In genomic region chrX:133787112-133787511, GRCm38 (mm10) we compare ENCODE assay signal across 12 mouse cellular contexts.
DNase-seq lines count a peak whose midpoint lies in the region; ATAC-seq and TF ChIP-seq lines count a peak whose summit lies in the region.
"Had no signal": no experiment of that assay in that cellular context is flagged by ENCODE, and none has a peak within 500 bp of the region (broad histone marks: within the 10 kb centered on the region; RNA-seq: fewer than 3 reads in every experiment).

No protein-coding gene starts in this region.

- TF ChIP-seq POLR2A in kidney, adult 2 months (IDR thresholded peaks at IDR 0.05; ENCODE audit: low read depth, low read length): no peak

- H3K9ac ChIP-seq in stomach, postnatal 0 days (ENCODE audit: low read length): no peak overlapping the region
- H3K9ac ChIP-seq: embryonic facial prominence, embryonic 12.5 days had no signal

- H3K4me3 ChIP-seq in kidney, adult 2 months (ENCODE audit: insufficient read depth, low read depth, low read length): no peak overlapping the region
- no peak overlapping the region for H3K4me3 ChIP-seq in stomach, postnatal 0 days (ENCODE audit: low read depth, low read length)
- H3K4me3 ChIP-seq: embryonic facial prominence, embryonic 12.5 days; heart, embryonic 10.5 days had no signal

- WGBS in kidney, adult 2 months: 18% methylated on average over 1 of the region's 1 CpGs
- 10% methylated on average over 1 of the region's 1 CpGs for WGBS in stomach, postnatal 0 days

- H3K27ac ChIP-seq in kidney, adult 2 months (ENCODE audit: insufficient read depth, low read depth, low read length): no peak overlapping the region
- H3K27ac ChIP-seq in stomach, postnatal 0 days (replicated peaks): no peak overlapping the region
- H3K27ac ChIP-seq: embryonic facial prominence, embryonic 12.5 days; heart, embryonic 10.5 days had no signal

- TF ChIP-seq EP300 in stomach, postnatal 0 days (optimal IDR thresholded peaks at IDR 0.05): no peak

- ATAC-seq in stomach, postnatal 0 days (ENCODE audit: low FRiP score, low TSS enrichment): no peak

- H3K27me3 ChIP-seq in kidney, adult 2 months (replicated peaks; ENCODE audit: control insufficient read depth, insufficient read depth, low read length): no peaks in the 10 kb centered on the region
- no peaks in the 10 kb centered on the region for H3K27me3 ChIP-seq in stomach, postnatal 0 days (ENCODE audit: control insufficient read depth, insufficient read depth, low read length)
- H3K27me3 ChIP-seq: embryonic facial prominence, embryonic 12.5 days had no signal

- no peaks in the 10 kb centered on the region for H3K9me3 ChIP-seq in stomach, postnatal 0 days (ENCODE audit: control insufficient read depth, low read length)
- H3K9me3 ChIP-seq: embryonic facial prominence, embryonic 12.5 days; G1E; heart, embryonic 10.5 days had no signal

- peak; percentile 1 for DNase-seq in kidney, adult 2 months
- DNase-seq in kidney, postnatal 4 days: no peak
- DNase-seq in lung, postnatal 25 days (ENCODE audit: low spot score): peak; percentile 0
- no peak for DNase-seq in lung, postnatal 4 days
- peak; percentile 18 for DNase-seq in adipocyte (ENCODE audit: low spot score)
- no peak for DNase-seq in stomach, postnatal 0 days (ENCODE audit: low spot score)
- no peak for DNase-seq in thymus, postnatal 36 days
- DNase-seq: adrenal gland, adult 2 months; kidney, postnatal 25 days had no signal

- H3K36me3 ChIP-seq in kidney, adult 2 months (ENCODE audit: control insufficient read depth, insufficient read depth, low read length): no peaks in the 10 kb centered on the region
- H3K36me3 ChIP-seq in stomach, postnatal 0 days (ENCODE audit: control insufficient read depth, insufficient read depth, low read length): no peaks in the 10 kb centered on the region
- H3K36me3 ChIP-seq: embryonic facial prominence, embryonic 12.5 days; G1E; heart, embryonic 10.5 days had no signal

- no peaks in the 10 kb centered on the region for H3K4me1 ChIP-seq in kidney, adult 2 months (ENCODE audit: control insufficient read depth, insufficient read depth, low read length)
- no peaks in the 10 kb centered on the region for H3K4me1 ChIP-seq in stomach, postnatal 0 days (replicated peaks; ENCODE audit: control insufficient read depth, insufficient read depth)
- H3K4me1 ChIP-seq: embryonic facial prominence, embryonic 12.5 days; heart, embryonic 10.5 days had no signal

- TF ChIP-seq CTCF in kidney, adult 2 months (conservative IDR thresholded peaks at IDR 0.05; ENCODE audit: insufficient read depth, insufficient read length, low read depth, low read length): no peak
- TF ChIP-seq CTCF in stomach, postnatal 0 days (IDR thresholded peaks at IDR 0.05; ENCODE audit: low read depth): peak; percentile 60

- H3K4me2 ChIP-seq in stomach, postnatal 0 days (replicated peaks; ENCODE audit: low read depth): no peak overlapping the region
- H3K4me2 ChIP-seq: embryonic facial prominence, embryonic 12.5 days had no signal

Comparison
In these comparisons a context has a peak if more than half of its experiments do, and no peak if none do; other contexts are left out.
1. DNase-seq: peak in kidney, adult 2 months (single experiment), lung, postnatal 25 days (single experiment) and adipocyte (single experiment); none in kidney, postnatal 4 days (0 of 2), lung, postnatal 4 days (0 of 2), stomach, postnatal 0 days (single experiment) and thymus, postnatal 36 days (0 of 2).